Mouse (Mus musculus): Measurements from ENCODE around the gene Grasp. TPM values are rescaled to one million over a fixed set of nuclear protein-coding genes. Genes with fewer than 3 reads are reported as not detected.

Gene Grasp
- polyA plus RNA-seq, 1 experiment from 2014 or later: 2.3 TPM

DNA sequence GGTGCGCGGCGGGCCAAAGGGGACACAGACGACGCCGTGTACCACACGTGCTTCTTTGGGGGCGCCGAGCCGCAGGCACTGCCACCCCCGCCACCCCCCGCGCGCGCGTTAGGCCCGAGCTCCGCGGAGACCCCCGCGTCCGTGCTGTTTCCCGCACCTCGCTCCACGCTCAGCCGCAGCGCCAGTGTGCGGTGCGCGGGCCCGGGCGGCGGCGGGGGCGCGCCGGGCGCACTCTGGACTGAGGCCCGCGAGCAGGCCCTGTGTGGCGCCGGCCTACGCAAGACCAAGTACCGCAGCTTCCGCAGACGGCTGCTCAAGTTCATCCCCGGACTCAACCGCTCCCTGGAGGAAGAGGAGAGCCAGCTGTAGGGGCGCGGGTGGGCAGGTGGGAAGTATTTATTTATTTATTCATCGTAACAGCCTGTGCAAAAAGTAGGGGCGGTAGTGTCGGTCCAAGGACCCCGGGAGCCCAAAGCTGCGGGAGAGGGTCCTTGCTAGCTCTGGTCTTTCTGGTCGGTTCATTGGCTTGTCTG lies 7.7 kb downstream of the Grasp start:
- H3K27ac ChIP-seq (ENCODE audit: low read length): no peak overlapping the region
- no peak for ATAC-seq
- H3K4me2 ChIP-seq (ENCODE audit: low read depth, low read length): peak overlapping the region; percentile 21; the same call in 1 of the 2 replicates
- H3K27me3 ChIP-seq (replicated peaks; ENCODE audit: control insufficient read depth, insufficient read depth, low read length): no peaks in the 10 kb centered on the region
- 56% methylated on average over 56 of the region's 56 CpGs for WGBS
- peak overlapping the region; percentile 38 for H3K9ac ChIP-seq (ENCODE audit: low read depth, low read length)
- H3K4me1 ChIP-seq (ENCODE audit: control insufficient read depth, insufficient read depth, low read length): peaks cover 54% of the 10 kb centered on the region
- H3K4me3 ChIP-seq (ENCODE audit: low read length): peak overlapping the region; percentile 6; the same call in 1 of the 2 replicates
- H3K36me3 ChIP-seq (ENCODE audit: control insufficient read depth, insufficient read depth, low read length): peaks cover 24% of the 10 kb centered on the region
- no peaks in the 10 kb centered on the region for H3K9me3 ChIP-seq (ENCODE audit: control insufficient read depth, low read length)

DNA sequence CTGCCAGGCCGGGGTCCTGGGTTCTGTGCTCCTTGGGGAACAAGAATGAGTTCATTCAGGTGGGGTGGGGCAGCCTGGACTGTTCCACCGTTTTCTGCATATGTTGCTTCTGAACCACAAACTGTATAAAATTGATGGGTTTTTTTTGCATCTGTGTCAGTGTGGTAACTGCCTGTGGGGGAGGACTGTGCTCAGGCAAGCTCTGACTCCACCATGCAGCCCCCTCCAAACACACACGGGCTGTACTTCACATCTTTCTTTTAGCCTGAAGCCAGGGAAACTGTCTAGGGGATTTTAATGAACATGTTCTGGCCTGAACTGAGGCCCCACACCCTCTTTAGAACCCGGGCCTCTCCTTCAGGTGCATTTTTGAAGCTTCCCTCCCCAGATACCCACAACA lies 8.6 kb downstream of the Grasp start:
- no peak for ATAC-seq
- Histone ChIP-seq H3K4me3 (ENCODE audit: low read length) (no peak overlapping the region), H3K27ac (ENCODE audit: low read length) (peak overlapping the region; percentile 94), H3K36me3 (ENCODE audit: control insufficient read depth, insufficient read depth, low read length) (peaks cover 24% of the 10 kb centered on the region), H3K9me3 (ENCODE audit: control insufficient read depth, low read length) (no peaks in the 10 kb centered on the region), H3K4me2 (ENCODE audit: low read depth, low read length) (no peak overlapping the region), H3K9ac (ENCODE audit: low read depth, low read length) (no peak overlapping the region), H3K4me1 (ENCODE audit: control insufficient read depth, insufficient read depth, low read length) (peaks cover 51% of the 10 kb centered on the region), H3K27me3 (replicated peaks; ENCODE audit: control insufficient read depth, insufficient read depth, low read length) (no peaks in the 10 kb centered on the region)
- WGBS: 66% methylated on average over 4 of the region's 4 CpGs

DNA sequence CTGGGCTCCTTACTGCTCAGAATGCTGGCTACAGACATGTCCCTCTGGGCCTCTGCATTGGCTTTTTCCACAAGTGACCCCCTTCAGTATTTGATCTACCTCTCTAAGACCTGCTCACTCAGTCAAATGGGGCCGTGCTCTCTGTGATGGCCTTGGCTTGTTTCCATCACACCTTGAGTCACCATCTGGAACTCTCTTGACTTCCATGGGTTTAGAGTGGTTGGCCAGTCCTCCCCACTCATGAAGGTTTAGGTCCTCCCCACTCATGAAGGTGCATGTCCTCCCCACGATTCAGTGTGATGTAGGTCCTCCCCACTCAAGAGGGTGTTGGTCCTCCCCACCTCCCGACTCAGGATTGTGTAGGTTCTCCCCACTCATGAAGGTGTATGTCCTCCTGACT lies 9.2 kb downstream of the Grasp start:
- Histone ChIP-seq H3K27me3 (replicated peaks; ENCODE audit: control insufficient read depth, insufficient read depth, low read length) (no peaks in the 10 kb centered on the region), H3K9ac (ENCODE audit: low read depth, low read length) (0 out of 2 replicates have a peak overlapping the region, but pooled peaks have one; percentile 0), H3K9me3 (ENCODE audit: control insufficient read depth, low read length) (no peaks in the 10 kb centered on the region), H3K27ac (ENCODE audit: low read length) (peak overlapping the region; percentile 94), H3K36me3 (ENCODE audit: control insufficient read depth, insufficient read depth, low read length) (peaks cover 24% of the 10 kb centered on the region), H3K4me3 (ENCODE audit: low read length) (no peak overlapping the region), H3K4me1 (ENCODE audit: control insufficient read depth, insufficient read depth, low read length) (peaks cover 46% of the 10 kb centered on the region), H3K4me2 (ENCODE audit: low read depth, low read length) (no peak overlapping the region)
- 85% methylated on average over 3 of the region's 3 CpGs for WGBS
- no peak for ATAC-seq

DNA sequence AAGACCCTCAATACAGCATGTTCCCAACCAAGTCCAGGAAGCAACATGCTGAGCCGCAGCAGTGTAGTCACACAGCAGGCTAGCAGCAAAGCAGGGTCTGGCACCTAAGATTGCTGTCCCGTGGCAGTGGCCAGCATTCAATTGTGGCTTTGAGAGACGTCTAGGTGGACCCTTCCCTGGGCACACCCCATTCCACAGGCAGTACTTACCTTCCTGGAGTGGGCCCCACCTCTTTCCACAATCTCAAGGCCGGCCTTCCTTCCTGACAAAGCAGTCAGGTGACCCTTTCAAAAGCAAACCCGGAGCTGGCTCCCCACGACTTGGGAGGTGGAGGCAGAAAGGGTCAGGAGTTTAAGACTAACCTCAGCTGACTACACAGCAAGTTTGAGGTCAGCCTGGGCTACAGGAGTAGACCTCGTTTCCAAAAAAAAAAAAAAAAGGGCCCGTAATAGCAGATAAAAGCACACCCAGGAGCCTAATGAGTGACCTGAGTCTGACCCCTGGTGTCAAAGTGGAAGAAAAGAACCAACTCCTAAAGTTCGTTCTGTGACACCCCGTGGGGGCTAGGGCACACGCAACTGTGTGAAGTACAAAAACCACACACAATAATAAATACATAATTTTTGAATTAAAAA lies 9.8 kb downstream of the Grasp start:
- H3K27ac ChIP-seq (ENCODE audit: low read length): peak overlapping the region; percentile 94
- H3K4me3 ChIP-seq (ENCODE audit: low read length): no peak overlapping the region
- peaks cover 43% of the 10 kb centered on the region for H3K4me1 ChIP-seq (ENCODE audit: control insufficient read depth, insufficient read depth, low read length)
- H3K36me3 ChIP-seq (ENCODE audit: control insufficient read depth, insufficient read depth, low read length): peaks cover 24% of the 10 kb centered on the region
- no peaks in the 10 kb centered on the region for H3K9me3 ChIP-seq (ENCODE audit: control insufficient read depth, low read length)
- no peak overlapping the region for H3K4me2 ChIP-seq (ENCODE audit: low read depth, low read length)
- H3K27me3 ChIP-seq (replicated peaks; ENCODE audit: control insufficient read depth, insufficient read depth, low read length): no peaks in the 10 kb centered on the region
- 26% methylated on average over 11 of the region's 11 CpGs for WGBS
- ATAC-seq: peak; percentile 71
- 0 out of 2 replicates have a peak overlapping the region, but pooled peaks have one; percentile 0 for H3K9ac ChIP-seq (ENCODE audit: low read depth, low read length)

DNA sequence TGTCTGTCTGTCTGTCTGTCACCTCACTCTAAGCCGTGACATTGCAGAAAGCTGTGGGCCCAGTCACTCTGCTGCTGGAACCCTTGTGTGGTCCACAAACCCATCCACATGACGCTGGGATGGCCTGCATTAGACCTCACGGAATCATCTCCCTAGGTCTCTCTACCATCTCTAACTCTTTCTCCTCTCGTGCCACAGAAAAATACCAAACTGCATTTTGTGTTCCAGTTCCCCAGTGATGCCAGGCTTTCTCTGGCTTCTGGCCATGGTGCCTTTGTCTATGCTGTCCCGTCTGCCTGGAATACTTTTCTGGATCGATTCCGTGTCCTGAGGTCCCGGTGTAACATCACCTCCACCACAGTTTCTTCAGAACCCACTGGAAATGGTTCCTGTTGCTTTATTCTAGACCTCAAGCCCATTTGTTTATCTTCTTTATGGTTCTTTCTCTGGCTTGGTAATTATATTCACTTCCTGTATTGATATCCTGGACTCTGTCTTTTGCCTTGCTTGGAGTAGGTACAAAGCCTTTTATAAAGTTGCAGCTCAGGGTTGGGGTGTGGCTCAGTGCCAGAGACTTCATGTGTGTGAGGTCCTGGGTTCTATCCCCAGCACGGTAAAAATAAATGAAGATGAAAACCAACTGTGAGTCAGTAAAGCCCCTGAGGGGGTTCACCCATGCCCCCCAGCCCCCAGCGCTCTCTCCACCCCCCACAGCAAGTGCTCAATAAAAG lies 10.8 kb downstream of the Grasp start:
- ATAC-seq: peak; percentile 40; the same call in 1 of the 2 replicates
- WGBS: 57% methylated on average over 10 of the region's 10 CpGs
- H3K36me3 ChIP-seq (ENCODE audit: control insufficient read depth, insufficient read depth, low read length): peaks cover 15% of the 10 kb centered on the region
- peak overlapping the region; percentile 44 for H3K4me2 ChIP-seq (ENCODE audit: low read depth, low read length)
- no peaks in the 10 kb centered on the region for H3K9me3 ChIP-seq (ENCODE audit: control insufficient read depth, low read length)
- peak overlapping the region; percentile 58 for H3K9ac ChIP-seq (ENCODE audit: low read depth, low read length)
- H3K4me3 ChIP-seq (ENCODE audit: low read length): peak overlapping the region; percentile 20
- H3K4me1 ChIP-seq (ENCODE audit: control insufficient read depth, insufficient read depth, low read length): peaks cover 42% of the 10 kb centered on the region
- H3K27ac ChIP-seq (ENCODE audit: low read length): peak overlapping the region; percentile 94
- no peaks in the 10 kb centered on the region for H3K27me3 ChIP-seq (replicated peaks; ENCODE audit: control insufficient read depth, insufficient read depth, low read length)

DNA sequence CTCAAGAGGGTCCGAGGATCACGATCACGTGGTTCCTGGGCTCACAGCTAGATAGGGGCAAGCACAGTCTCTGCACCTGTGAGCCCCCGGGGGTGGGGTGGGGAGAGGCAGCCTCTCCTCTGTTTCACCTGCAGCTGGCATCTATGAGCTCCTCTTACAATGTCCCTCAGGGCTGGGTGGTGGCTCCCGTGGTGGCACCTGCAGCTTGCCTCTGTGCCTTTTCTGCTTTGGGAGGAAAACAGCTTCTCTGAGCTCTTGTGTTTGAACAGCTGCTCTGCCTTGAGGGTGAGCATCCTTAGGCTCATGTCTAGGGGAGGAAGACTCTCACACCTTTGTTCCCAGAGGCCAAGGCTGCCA lies 11.3 kb downstream of the Grasp start:
- no peaks in the 10 kb centered on the region for H3K27me3 ChIP-seq (replicated peaks; ENCODE audit: control insufficient read depth, insufficient read depth, low read length)
- H3K4me2 ChIP-seq (ENCODE audit: low read depth, low read length): peak overlapping the region; percentile 44
- 28% methylated on average over 5 of the region's 5 CpGs for WGBS
- peak overlapping the region; percentile 94 for H3K27ac ChIP-seq (ENCODE audit: low read length)
- H3K4me1 ChIP-seq (ENCODE audit: control insufficient read depth, insufficient read depth, low read length): peaks cover 42% of the 10 kb centered on the region
- H3K9me3 ChIP-seq (ENCODE audit: control insufficient read depth, low read length): no peaks in the 10 kb centered on the region
- peak overlapping the region; percentile 20 for H3K4me3 ChIP-seq (ENCODE audit: low read length)
- peak; percentile 27; the same call in 1 of the 2 replicates for ATAC-seq
- peaks cover 14% of the 10 kb centered on the region for H3K36me3 ChIP-seq (ENCODE audit: control insufficient read depth, insufficient read depth, low read length)
- H3K9ac ChIP-seq (ENCODE audit: low read depth, low read length): peak overlapping the region; percentile 58

DNA sequence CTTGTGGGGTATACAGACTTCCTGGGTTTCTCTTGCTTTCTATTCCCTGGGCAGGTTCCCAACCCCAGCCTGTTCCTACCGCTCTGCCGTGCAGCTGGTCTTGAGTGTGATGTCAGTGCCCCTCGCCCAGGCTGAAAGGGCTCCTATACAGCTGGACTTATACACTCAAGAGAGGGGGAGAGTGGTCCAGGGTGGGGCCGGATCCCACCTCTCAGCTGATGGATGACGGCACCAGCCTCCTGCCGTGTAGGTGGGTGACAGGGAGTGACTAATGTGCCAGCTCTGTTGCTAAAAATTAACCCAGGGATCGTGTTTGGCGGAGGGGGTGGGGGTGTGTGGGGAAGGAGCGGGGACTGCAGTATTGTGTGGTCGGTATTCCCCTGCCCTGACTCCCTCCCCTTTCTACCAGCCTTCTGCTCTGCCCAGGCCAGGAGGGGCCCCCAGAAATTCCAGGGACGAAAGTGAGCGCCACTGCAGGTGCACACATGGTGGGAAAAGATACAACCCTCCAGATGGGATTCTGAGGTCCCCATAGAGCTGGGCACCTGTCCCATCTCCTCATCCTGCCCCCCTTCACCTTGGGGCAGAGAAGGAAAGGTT lies 11.8 kb downstream of the Grasp start:
- H3K27me3 ChIP-seq (replicated peaks; ENCODE audit: control insufficient read depth, insufficient read depth, low read length): no peaks in the 10 kb centered on the region
- peaks cover 43% of the 10 kb centered on the region for H3K4me1 ChIP-seq (ENCODE audit: control insufficient read depth, insufficient read depth, low read length)
- 21% methylated on average over 12 of the region's 12 CpGs for WGBS
- peaks cover 9% of the 10 kb centered on the region; the same call in 1 of the 2 replicates for H3K36me3 ChIP-seq (ENCODE audit: control insufficient read depth, insufficient read depth, low read length)
- peak overlapping the region; percentile 58 for H3K9ac ChIP-seq (ENCODE audit: low read depth, low read length)
- peak overlapping the region; percentile 44 for H3K4me2 ChIP-seq (ENCODE audit: low read depth, low read length)
- peak overlapping the region; percentile 20; the same call in 1 of the 2 replicates for H3K4me3 ChIP-seq (ENCODE audit: low read length)
- no peaks in the 10 kb centered on the region for H3K9me3 ChIP-seq (ENCODE audit: control insufficient read depth, low read length)
- ATAC-seq: peak; percentile 33
- H3K27ac ChIP-seq (ENCODE audit: low read length): peak overlapping the region; percentile 94

DNA sequence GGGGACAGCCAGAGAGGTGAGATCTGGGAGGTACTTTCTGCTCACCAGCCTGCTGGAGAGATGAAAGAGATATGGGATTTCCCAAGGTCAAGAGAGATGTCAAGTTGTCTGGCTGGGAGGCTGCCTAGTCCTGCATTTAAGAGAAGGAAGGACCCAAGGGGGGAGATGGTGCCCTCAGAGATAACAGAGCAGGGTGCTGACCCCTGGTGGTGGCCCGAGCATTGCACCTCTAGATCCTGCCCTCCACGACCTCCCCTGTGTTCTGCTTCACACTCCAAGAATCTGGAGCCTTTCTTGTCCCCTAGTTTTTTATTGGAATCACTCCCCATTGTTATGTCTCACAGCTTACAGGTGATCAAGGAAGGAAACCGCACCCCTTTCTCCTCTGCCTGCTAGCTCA lies 12.9 kb downstream of the Grasp start:
- Histone ChIP-seq H3K4me2 (ENCODE audit: low read depth, low read length) (no peak overlapping the region), H3K27ac (ENCODE audit: low read length) (no peak overlapping the region), H3K9me3 (ENCODE audit: control insufficient read depth, low read length) (no peaks in the 10 kb centered on the region), H3K36me3 (ENCODE audit: control insufficient read depth, insufficient read depth, low read length) (no peaks in the 10 kb centered on the region), H3K4me3 (ENCODE audit: low read length) (no peak overlapping the region), H3K27me3 (replicated peaks; ENCODE audit: control insufficient read depth, insufficient read depth, low read length) (no peaks in the 10 kb centered on the region), H3K4me1 (ENCODE audit: control insufficient read depth, insufficient read depth, low read length) (peaks cover 46% of the 10 kb centered on the region), H3K9ac (ENCODE audit: low read depth, low read length) (no peak overlapping the region)
- WGBS: 4% methylated on average over 3 of the region's 3 CpGs
- ATAC-seq: no peak

DNA sequence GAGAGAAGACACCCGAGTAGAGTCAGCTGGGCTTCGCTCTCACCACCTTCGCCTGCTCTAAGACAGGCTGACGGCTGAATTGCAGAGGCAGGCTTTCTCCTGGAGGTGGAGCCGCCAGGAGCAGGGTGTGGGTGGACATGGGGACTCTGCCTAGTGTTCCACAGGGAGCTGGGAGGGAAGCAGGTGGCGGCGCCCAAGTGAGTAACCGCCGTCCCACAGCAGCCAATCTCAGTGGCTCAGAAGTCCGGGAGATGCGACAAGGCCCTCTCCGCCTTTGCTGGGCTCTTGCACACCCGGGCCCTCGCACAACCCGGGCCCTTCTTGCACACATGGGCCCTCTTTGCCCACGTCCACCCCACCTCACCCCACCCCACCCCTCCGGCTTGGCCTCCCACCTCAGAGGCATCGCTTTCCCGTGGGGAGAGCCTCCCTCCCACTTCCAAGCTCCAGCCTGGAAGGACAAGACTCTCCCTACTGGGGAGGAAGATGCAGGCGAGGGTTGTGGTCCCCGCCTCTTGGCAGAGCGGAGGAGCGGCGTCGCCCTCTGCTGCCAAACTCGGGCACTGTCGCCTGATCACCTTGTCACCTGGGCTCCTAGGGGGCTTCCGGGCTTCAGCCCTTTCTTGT lies 15.0 kb downstream of the Grasp start:
- Histone ChIP-seq H3K4me1 (ENCODE audit: control insufficient read depth, insufficient read depth, low read length) (peaks cover 45% of the 10 kb centered on the region), H3K9ac (ENCODE audit: low read depth, low read length) (peak overlapping the region; percentile 56), H3K36me3 (ENCODE audit: control insufficient read depth, insufficient read depth, low read length) (no peaks in the 10 kb centered on the region), H3K9me3 (ENCODE audit: control insufficient read depth, low read length) (no peaks in the 10 kb centered on the region), H3K4me2 (ENCODE audit: low read depth, low read length) (peak overlapping the region; percentile 68), H3K4me3 (ENCODE audit: low read length) (peak overlapping the region; percentile 36), H3K27me3 (replicated peaks; ENCODE audit: control insufficient read depth, insufficient read depth, low read length) (no peaks in the 10 kb centered on the region), H3K27ac (ENCODE audit: low read length) (no peak overlapping the region)
- peak; percentile 41 for ATAC-seq
- 7% methylated on average over 28 of the region's 28 CpGs for WGBS

All from intestine, embryonic 16.5 days (tissue).